Mouse (Mus musculus): Measurements from ENCODE around the gene Krt87. TPM values are rescaled to one million over a fixed set of nuclear protein-coding genes. Genes with fewer than 3 reads are reported as not detected.

Krt87 gene
- polyA plus RNA-seq, 1 experiment from 2014 or later: not detected

DNA sequence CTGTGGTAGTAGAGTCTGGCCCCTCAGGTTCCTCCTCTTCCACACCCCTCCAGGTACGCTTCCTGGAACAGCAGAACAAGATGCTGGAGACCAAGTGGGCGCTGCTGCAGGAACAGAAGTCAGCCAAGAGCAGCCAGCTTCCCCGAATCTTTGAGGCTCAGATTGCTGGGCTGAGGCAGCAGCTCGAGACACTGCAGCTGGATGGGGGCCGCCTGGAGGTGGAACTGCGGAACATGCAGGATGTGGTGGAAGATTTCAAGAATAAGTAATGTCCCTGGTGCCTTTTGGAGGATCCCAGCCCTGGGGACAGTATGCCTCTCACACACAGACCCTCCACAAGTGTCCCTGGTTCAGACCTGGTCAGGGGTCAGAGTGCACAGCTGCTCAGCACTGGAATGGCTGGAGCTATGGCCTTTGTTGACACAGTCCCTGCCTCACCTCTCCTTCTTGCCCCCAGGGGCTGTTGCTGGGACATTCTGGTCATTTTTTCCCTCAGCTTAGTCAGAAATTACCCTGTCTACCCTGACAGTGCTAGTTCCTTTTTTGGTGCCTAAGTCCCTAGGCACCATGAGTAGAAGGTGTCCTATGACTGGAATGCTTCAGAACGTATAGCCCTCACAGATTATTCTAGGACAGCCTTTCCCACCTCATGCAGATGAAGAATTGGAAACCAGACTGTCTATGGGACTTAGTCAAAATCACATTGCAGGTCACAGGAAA, 24.5 kb downstream of the Krt87 start:
- Histone ChIP-seq H3K9me3 (replicated peaks) (no peaks in the 10 kb centered on the region), H3K4me1 (peaks cover 16% of the 10 kb centered on the region), H3K4me3 (no peak overlapping the region), H3K27me3 (ENCODE audit: low read depth, poor library complexity, severe bottlenecking) (peaks cover 45% of the 10 kb centered on the region), H3K27ac (replicated peaks) (0 out of 2 replicates have a peak overlapping the region, but pooled peaks have one; percentile 9), H3K36me3 (no peaks in the 10 kb centered on the region)
- DNase-seq (ENCODE audit: low spot score): no peak
- WGBS: 60% methylated on average over 7 of the region's 7 CpGs

DNA sequence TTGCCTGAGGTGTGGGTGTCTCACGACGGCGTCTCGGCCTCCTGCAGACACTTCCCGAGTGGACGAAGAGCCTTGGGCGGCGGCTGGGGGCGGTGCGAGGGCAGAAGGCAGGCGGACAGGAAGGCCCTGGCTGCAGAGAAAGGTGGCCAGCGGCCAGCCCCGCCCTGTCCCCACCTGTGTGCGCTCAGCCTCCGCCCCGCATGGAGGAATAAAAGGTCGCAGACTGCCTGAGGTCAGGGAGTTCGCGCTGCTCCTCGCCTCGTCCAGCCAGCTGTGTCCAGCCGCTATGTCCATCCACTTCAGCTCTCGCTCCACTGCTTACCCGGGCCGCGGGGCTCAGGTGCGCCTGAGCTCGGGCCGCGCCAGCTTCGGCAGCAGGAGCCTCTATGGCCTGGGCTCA, 26.4 kb downstream of the Krt87 start:
- H3K9me3 ChIP-seq (replicated peaks): no peaks in the 10 kb centered on the region
- 26% methylated on average over 31 of the region's 31 CpGs for WGBS
- no peaks in the 10 kb centered on the region for H3K36me3 ChIP-seq
- DNase-seq (ENCODE audit: low spot score): no peak
- no peak overlapping the region for H3K27ac ChIP-seq (replicated peaks)
- peaks cover 45% of the 10 kb centered on the region for H3K27me3 ChIP-seq (ENCODE audit: low read depth, poor library complexity, severe bottlenecking)
- no peak overlapping the region for H3K4me3 ChIP-seq
- peaks cover 16% of the 10 kb centered on the region for H3K4me1 ChIP-seq

DNA sequence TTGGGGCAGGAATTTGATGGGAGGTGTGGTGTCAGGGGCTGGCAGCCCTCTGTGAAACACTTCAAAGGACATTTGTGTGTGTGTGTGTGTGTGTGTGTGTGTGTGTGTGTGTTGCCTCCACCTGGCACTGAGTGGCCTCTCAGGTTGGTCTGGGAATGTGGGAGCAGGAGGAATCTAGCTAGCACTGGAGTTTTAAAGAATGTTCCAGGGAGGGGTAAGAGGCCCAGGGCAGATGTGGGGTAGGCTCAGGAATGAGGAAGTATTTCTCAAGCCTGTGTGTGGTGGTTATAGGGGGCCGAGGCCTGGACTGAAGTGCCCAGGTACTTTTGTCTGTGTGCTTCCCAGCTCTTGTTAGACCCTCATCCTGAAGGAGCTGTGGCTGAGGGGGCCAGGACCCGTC, 27.8 kb downstream of the Krt87 start, which contains the start of gene Krt7:
Krt7 (plus strand) TSS at position 269 of the 400 bp plus-strand sequence.
- no peak within 1 kb of the TSS for H3K27ac ChIP-seq (replicated peaks)
- DNase-seq (ENCODE audit: low spot score): no peak
- no peaks in the 10 kb centered on the region for H3K36me3 ChIP-seq
- H3K4me1 ChIP-seq: peaks cover 16% of the 10 kb centered on the region
- no peaks in the 10 kb centered on the region for H3K9me3 ChIP-seq (replicated peaks)
- no peak within 1 kb of the TSS for H3K4me3 ChIP-seq
- H3K27me3 ChIP-seq (ENCODE audit: low read depth, poor library complexity, severe bottlenecking): peaks cover 45% of the 10 kb centered on the region
- 48% methylated on average over 2 of the region's 2 CpGs for WGBS

DNA sequence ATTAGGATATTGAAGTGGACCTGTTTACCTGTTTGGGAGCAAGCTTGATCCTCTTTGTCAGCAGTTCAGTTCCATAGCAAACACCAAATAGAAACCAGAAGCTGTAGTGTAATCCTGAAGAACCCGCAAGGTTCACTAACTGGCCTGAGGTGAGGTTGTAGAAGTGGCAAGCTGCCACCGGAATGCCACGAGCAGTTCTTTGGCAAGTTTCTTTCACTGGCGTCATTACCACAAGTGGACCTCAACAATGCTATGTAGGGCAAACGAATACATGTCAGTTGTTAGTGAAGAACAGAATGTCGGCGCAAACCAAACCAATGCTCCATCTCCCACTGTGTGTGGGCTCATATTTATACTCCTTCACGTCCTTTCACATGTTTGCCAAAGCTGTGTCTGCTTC, 40.3 kb downstream of the Krt87 start:
- no peak overlapping the region for H3K27ac ChIP-seq (replicated peaks)
- WGBS: 84% methylated on average over 8 of the region's 8 CpGs
- peaks cover 4% of the 10 kb centered on the region; the same call in 1 of the 2 replicates for H3K4me1 ChIP-seq
- no peak overlapping the region for H3K4me3 ChIP-seq
- no peaks in the 10 kb centered on the region for H3K9me3 ChIP-seq (replicated peaks)
- no peaks in the 10 kb centered on the region for H3K36me3 ChIP-seq
- DNase-seq (ENCODE audit: low spot score): no peak
- H3K27me3 ChIP-seq (ENCODE audit: low read depth, poor library complexity, severe bottlenecking): no peaks in the 10 kb centered on the region

DNA sequence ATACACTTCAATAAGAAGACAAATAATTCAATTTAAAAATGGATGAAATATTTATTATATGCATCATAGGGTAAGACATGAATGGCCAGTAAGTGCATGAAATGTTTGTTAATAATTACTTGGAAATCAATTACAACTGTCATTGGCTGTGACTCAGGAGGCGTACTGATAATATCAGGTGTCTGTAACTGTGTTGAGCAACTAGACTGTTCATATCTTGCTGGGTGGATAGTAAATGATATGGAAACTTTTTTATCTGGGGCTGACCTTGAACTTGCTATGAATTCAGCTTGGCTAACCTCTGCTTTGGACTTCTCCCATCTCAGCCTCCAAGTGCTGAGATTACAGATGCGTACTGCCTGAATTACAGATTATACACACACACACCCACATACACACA, 40.9 kb downstream of the Krt87 start:
- Histone ChIP-seq H3K27me3 (ENCODE audit: low read depth, poor library complexity, severe bottlenecking) (no peaks in the 10 kb centered on the region), H3K9me3 (replicated peaks) (no peaks in the 10 kb centered on the region), H3K4me3 (no peak overlapping the region), H3K27ac (replicated peaks) (no peak overlapping the region), H3K4me1 (peaks cover 2% of the 10 kb centered on the region; the same call in 1 of the 2 replicates), H3K36me3 (no peaks in the 10 kb centered on the region)
- no peak for DNase-seq (ENCODE audit: low spot score)
- 94% methylated on average over 2 of the region's 2 CpGs for WGBS

DNA sequence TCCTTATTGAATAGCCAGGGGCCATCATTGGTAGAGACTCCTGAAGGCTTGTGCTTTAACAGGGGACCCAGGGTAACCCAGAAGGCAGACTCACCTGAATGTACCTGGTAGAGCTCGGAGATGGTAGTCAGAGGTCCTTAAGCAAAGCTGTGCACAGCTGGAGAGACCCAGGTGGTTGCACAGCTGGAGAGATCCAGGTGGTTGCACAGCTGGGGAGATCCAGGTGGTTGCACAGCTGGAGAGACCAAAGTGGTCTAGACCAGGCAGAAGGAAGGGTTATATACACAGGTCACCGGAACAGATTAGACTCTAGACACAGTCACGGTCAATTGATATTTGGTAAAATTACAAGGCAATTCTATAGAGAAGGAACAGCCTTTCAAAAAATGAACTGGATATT, 41.7 kb downstream of the Krt87 start:
- Histone ChIP-seq H3K4me1 (no peaks in the 10 kb centered on the region), H3K36me3 (no peaks in the 10 kb centered on the region), H3K4me3 (no peak overlapping the region), H3K9me3 (replicated peaks) (no peaks in the 10 kb centered on the region), H3K27me3 (ENCODE audit: low read depth, poor library complexity, severe bottlenecking) (no peaks in the 10 kb centered on the region), H3K27ac (replicated peaks) (no peak overlapping the region)
- DNase-seq (ENCODE audit: low spot score): no peak
- WGBS: 82% methylated on average over 3 of the region's 3 CpGs

DNA sequence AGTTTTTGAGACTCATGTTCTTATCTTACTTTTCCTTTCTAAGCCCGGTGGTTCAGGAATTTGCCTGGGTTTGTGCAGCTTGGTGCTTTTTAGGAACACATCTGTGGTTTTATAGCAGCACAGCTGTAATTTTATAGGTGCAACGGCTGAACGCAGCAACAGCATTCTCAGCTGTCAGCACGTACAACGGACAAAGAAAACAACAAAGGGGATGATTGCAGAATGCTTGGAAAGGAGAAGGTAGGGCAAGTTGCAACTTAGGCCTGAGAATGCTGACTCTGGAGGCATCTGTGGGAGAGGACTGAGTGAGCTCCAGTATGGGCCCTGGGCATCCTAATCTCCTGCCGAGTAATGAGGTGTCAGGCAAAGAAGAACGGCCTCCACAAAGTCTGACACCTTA, 42.1 kb downstream of the Krt87 start:
- Histone ChIP-seq H3K27me3 (ENCODE audit: low read depth, poor library complexity, severe bottlenecking) (no peaks in the 10 kb centered on the region), H3K9me3 (replicated peaks) (no peaks in the 10 kb centered on the region), H3K4me1 (no peaks in the 10 kb centered on the region), H3K27ac (replicated peaks) (no peak overlapping the region), H3K36me3 (no peaks in the 10 kb centered on the region), H3K4me3 (no peak overlapping the region)
- DNase-seq (ENCODE audit: low spot score): no peak
- 80% methylated on average over 7 of the region's 7 CpGs for WGBS

DNA sequence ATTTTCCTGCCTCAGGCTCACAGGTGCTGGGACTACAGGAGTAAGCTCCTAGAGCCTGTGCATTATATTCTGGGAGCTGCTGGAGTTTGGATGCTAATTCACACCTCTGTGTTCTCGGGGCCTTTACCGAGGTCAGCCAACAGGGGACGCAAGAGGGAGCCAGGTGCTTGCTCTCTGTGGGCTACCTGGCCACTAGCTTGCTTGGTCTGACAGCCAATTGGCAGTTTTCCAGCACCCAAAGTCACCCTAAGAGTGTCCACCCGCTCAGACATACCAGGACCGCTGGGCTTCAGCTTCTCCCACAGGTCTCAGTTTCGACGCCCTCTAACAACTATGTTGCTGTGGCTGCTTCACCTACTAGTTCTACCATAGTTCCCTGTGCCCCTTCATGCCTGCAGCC, 43.7 kb downstream of the Krt87 start:
- no peaks in the 10 kb centered on the region for H3K36me3 ChIP-seq
- no peaks in the 10 kb centered on the region for H3K9me3 ChIP-seq (replicated peaks)
- no peak for DNase-seq (ENCODE audit: low spot score)
- no peak overlapping the region for H3K4me3 ChIP-seq
- WGBS: 64% methylated on average over 7 of the region's 7 CpGs
- no peaks in the 10 kb centered on the region for H3K27me3 ChIP-seq (ENCODE audit: low read depth, poor library complexity, severe bottlenecking)
- no peaks in the 10 kb centered on the region for H3K4me1 ChIP-seq
- H3K27ac ChIP-seq (replicated peaks): no peak overlapping the region

DNA sequence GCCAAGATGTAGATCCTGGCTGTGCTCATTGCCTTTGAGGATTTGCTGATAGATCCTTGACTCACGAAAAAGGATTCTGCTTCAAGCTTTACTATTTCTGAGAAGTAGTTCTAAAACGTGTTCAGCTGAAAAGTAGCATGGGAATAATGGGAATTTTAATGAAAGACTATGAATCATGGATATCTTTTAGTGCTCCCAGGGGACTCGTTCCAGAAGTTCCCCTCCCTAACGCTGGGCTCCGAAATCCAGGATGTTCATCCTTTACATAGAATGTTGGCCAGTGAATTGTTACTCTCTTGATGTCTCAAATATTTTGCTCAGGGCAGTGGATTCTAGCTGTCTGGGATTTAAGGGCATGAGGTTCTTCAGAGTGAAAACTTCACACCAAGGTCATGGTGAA, 46.4 kb downstream of the Krt87 start:
- Histone ChIP-seq H3K9me3 (replicated peaks) (no peaks in the 10 kb centered on the region), H3K4me3 (no peak overlapping the region), H3K27me3 (ENCODE audit: low read depth, poor library complexity, severe bottlenecking) (no peaks in the 10 kb centered on the region), H3K36me3 (no peaks in the 10 kb centered on the region), H3K27ac (replicated peaks) (no peak overlapping the region), H3K4me1 (no peaks in the 10 kb centered on the region)
- whole genome bisulfite sequencing: 88% methylated on average over 5 of the region's 5 CpGs
- DNase-seq (ENCODE audit: low spot score): no peak

DNA sequence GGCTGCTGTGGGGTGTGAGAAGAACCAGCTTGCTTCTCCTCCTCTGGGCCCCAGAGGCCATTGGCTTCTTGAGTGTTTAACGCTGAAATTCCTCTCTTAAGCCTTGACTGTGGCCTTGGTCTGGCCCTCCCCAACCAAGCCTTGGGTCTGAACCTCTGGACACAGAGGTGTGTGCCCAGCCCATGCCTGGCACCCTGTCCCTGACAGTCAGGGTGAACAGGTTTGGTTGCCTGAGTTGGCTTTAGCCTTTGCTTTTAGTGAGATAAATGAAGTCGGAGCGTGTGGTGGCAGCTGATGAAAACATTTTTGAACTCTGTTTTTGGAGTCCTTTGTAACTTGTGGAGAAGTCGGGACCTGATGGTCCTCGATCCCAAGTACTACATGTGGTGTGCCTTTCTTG, 48.4 kb downstream of the Krt87 start:
- 90% methylated on average over 5 of the region's 5 CpGs for WGBS

DNA sequence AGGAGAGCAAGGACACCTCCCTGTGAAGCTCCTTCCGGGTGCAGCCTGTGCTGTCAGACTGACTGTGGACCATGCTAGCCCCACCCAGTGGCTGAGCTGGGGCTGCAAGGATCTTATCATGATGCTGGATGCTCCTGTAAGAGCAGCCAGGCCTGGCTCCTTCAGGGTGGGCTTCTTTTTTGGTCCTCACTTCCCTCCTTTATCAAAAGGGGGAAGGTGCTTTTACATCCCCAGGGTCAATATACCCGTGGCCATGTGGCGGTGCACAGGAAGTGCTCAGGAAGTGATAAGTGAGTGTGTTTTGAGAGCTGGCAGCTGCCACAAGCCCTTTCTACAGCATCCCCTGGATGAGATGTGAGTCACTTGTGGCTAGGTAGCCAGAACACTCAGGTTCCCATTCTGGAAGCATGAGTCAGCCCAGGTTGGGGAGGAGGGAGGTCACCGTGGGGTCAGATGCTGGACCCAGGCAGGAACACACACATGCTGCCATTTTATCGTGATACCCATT, 50.5 kb downstream of the Krt87 start:
- WGBS: 73% methylated on average over 5 of the region's 5 CpGs
- Histone ChIP-seq H3K27ac (replicated peaks) (no peak overlapping the region), H3K4me1 (0 out of 2 replicates have a peak, but pooled peaks cover 3% of the 10 kb centered on the region), H3K36me3 (no peaks in the 10 kb centered on the region), H3K4me3 (no peak overlapping the region), H3K27me3 (ENCODE audit: low read depth, poor library complexity, severe bottlenecking) (no peaks in the 10 kb centered on the region), H3K9me3 (replicated peaks) (no peaks in the 10 kb centered on the region)
- DNase-seq (ENCODE audit: low spot score): no peak

More for the DNA sequence above, 48.4 kb downstream of the Krt87 start:
- H3K27ac ChIP-seq (replicated peaks): no peak overlapping the region
- H3K4me3 ChIP-seq: no peak overlapping the region
- 0 out of 2 replicates have a peak, but pooled peaks cover 3% of the 10 kb centered on the region for H3K4me1 ChIP-seq
- H3K36me3 ChIP-seq: no peaks in the 10 kb centered on the region
- no peaks in the 10 kb centered on the region for H3K27me3 ChIP-seq (ENCODE audit: low read depth, poor library complexity, severe bottlenecking)
- no peak for DNase-seq (ENCODE audit: low spot score)
- no peaks in the 10 kb centered on the region for H3K9me3 ChIP-seq (replicated peaks)

DNA sequence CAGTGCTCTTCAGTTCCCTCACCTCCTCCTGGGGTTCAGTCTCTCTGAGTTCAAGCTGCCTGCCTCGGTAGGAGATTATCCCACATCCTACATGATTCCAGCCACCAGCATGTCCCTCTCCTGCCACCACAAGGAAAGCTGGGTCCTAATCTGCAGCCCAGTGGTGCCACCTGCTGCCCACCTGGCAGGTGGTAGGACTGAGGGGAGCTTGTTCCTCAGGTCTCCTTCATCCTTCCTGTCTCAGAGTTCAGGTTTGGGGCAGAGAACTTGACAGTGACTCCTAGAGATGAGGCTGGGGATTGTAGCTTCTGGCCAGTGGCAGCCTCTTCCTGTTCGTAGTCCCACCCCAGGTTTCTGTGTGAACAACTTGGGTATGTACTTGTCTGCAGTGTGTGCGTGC, 51.4 kb downstream of the Krt87 start:
- H3K36me3 ChIP-seq: no peaks in the 10 kb centered on the region
- H3K9me3 ChIP-seq (replicated peaks): no peaks in the 10 kb centered on the region
- no peak for DNase-seq (ENCODE audit: low spot score)
- H3K4me3 ChIP-seq: no peak overlapping the region
- H3K27ac ChIP-seq (replicated peaks): no peak overlapping the region
- no peaks in the 10 kb centered on the region for H3K27me3 ChIP-seq (ENCODE audit: low read depth, poor library complexity, severe bottlenecking)
- H3K4me1 ChIP-seq: peaks cover 6% of the 10 kb centered on the region; the same call in 1 of the 2 replicates
- WGBS: 64% methylated on average over 3 of the region's 3 CpGs

DNA sequence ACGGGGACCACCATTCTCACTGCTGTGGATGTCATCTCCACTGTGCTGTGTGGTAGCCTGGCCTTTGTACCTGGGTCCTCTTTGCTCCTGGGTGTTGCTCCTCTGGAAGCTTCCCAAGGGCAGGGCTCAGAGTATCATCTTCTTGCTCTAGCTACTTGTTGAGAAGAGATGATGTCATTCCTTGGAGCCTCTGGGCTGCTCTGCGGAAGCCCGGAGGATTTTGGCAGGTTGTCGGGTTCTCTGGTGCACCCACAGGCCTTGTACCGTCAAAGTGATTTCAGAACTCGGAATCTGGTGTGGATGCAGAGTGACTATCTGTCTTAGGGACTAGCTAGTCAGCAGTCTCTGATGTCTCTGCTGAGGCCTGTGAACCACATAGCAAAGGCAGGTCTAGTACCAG, 53.5 kb downstream of the Krt87 start:
- Histone ChIP-seq H3K27me3 (ENCODE audit: low read depth, poor library complexity, severe bottlenecking) (no peaks in the 10 kb centered on the region), H3K9me3 (replicated peaks) (no peaks in the 10 kb centered on the region), H3K36me3 (no peaks in the 10 kb centered on the region), H3K4me3 (no peak overlapping the region), H3K27ac (replicated peaks) (no peak overlapping the region), H3K4me1 (peaks cover 22% of the 10 kb centered on the region)
- WGBS: 94% methylated on average over 6 of the region's 6 CpGs
- no peak for DNase-seq (ENCODE audit: low spot score)
